10 mouse cellular contexts compared by ENCODE assay signal in genomic region chr9:103624649-103625048, GRCm38 (mm10).
A peak's percentile ranks its signal among the peaks of the same experiment; 100 is the strongest.
DNase-seq lines count a peak whose midpoint lies in the region; ATAC-seq and TF ChIP-seq lines count a peak whose summit lies in the region.
"Had no signal": no experiment of that assay in that cellular context is flagged by ENCODE, and none has a peak within 500 bp of the region (broad histone marks: within the 10 kb centered on the region; RNA-seq: fewer than 3 reads in every experiment).

No protein-coding gene starts in this region.

- no peaks in the 10 kb centered on the region for H3K36me3 ChIP-seq in forebrain, embryonic 10.5 days (replicated peaks)
- H3K36me3 ChIP-seq in hindbrain, embryonic 11.5 days (ENCODE audit: control insufficient read depth, insufficient read depth, low read length) = no peaks in the 10 kb centered on the region
- H3K36me3 ChIP-seq: G1E had no signal

- no peak overlapping the region for H3K4me2 ChIP-seq in hindbrain, embryonic 11.5 days (replicated peaks; ENCODE audit: low read depth, low read length)

- 61% methylated on average over 1 of the region's 1 CpGs for WGBS in forebrain, embryonic 10.5 days
- 42% methylated on average over 1 of the region's 1 CpGs for WGBS in hindbrain, embryonic 11.5 days

- no peak overlapping the region for H3K27ac ChIP-seq in forebrain, embryonic 10.5 days
- no peak overlapping the region for H3K27ac ChIP-seq in hindbrain, embryonic 11.5 days (ENCODE audit: low read depth, low read length)

- peak; percentile 77 for TF ChIP-seq CTCF in brain, embryonic 14.5 days (IDR thresholded peaks at IDR 0.05; ENCODE audit: borderline replicate concordance, extremely low read depth, insufficient read depth, insufficient read length)

- H3K9me3 ChIP-seq in forebrain, embryonic 10.5 days = no peaks in the 10 kb centered on the region
- H3K9me3 ChIP-seq in hindbrain, embryonic 11.5 days (ENCODE audit: control insufficient read depth, low read length) = no peaks in the 10 kb centered on the region
- H3K9me3 ChIP-seq: megakaryocyte, embryonic 14.5 days had no signal

- no peak for ATAC-seq in hindbrain, embryonic 11.5 days (ENCODE audit: low FRiP score)

- no peaks in the 10 kb centered on the region for H3K27me3 ChIP-seq in forebrain, embryonic 10.5 days (ENCODE audit: poor library complexity, severe bottlenecking)
- H3K27me3 ChIP-seq in hindbrain, embryonic 11.5 days (ENCODE audit: control insufficient read depth, insufficient read depth, low read length) = no peaks in the 10 kb centered on the region

- peaks cover 13% of the 10 kb centered on the region for H3K4me1 ChIP-seq in forebrain, embryonic 10.5 days
- peaks cover 3% of the 10 kb centered on the region; the same call in 1 of the 2 replicates for H3K4me1 ChIP-seq in hindbrain, embryonic 11.5 days (replicated peaks; ENCODE audit: control insufficient read depth, insufficient read depth, low read length)
- H3K4me1 ChIP-seq: megakaryocyte, embryonic 14.5 days had no signal

- TF ChIP-seq POLR2A in brain, embryonic 14.5 days (IDR thresholded peaks at IDR 0.05; ENCODE audit: borderline replicate concordance, extremely low read depth, insufficient read depth, insufficient read length, poor library complexity, severe bottlenecking) = no peak

- H3K4me3 ChIP-seq in forebrain, embryonic 10.5 days = no peak overlapping the region
- no peak overlapping the region for H3K4me3 ChIP-seq in hindbrain, embryonic 11.5 days (ENCODE audit: low read depth, low read length)
- H3K4me3 ChIP-seq: megakaryocyte, embryonic 14.5 days had no signal

- DNase-seq in gastrocnemius, adult 18-20 months (ENCODE audit: low spot score) = peak; percentile 17
- DNase-seq in gastrocnemius, postnatal 25 days = no peak
- DNase-seq in brain, embryonic 14.5 days (ENCODE audit: low read depth) = peak; percentile 91
- peak; percentile 58 for DNase-seq in forebrain, embryonic 10.5 days (ENCODE audit: extremely low spot score, low spot score)
- peak; percentile 74 for DNase-seq in hindbrain, embryonic 11.5 days (ENCODE audit: low spot score)
- peak; percentile 57 to 78 for DNase-seq in layer of hippocampus, adult 8-10 months (ENCODE audit: low spot score in 2 of 2)
- peak; percentile 79 for DNase-seq in lung, postnatal 10 days
- peak; percentile 36 to 50 for DNase-seq in right cerebral cortex, postnatal 36 days (ENCODE audit: low spot score in 2 of 2)

- H3K9ac ChIP-seq in hindbrain, embryonic 11.5 days (ENCODE audit: low read depth, low read length) = no peak overlapping the region
